Mouse (Mus musculus): Measurements from ENCODE around the gene Lrrc32. TPM values are rescaled to one million over a fixed set of nuclear protein-coding genes. Genes with fewer than 3 reads are reported as not detected.

The Lrrc32 gene
- polyA plus RNA-seq, 3 experiments from 2014 or later, result 13.6 to 50.0 (median 44.7) TPM

DNA sequence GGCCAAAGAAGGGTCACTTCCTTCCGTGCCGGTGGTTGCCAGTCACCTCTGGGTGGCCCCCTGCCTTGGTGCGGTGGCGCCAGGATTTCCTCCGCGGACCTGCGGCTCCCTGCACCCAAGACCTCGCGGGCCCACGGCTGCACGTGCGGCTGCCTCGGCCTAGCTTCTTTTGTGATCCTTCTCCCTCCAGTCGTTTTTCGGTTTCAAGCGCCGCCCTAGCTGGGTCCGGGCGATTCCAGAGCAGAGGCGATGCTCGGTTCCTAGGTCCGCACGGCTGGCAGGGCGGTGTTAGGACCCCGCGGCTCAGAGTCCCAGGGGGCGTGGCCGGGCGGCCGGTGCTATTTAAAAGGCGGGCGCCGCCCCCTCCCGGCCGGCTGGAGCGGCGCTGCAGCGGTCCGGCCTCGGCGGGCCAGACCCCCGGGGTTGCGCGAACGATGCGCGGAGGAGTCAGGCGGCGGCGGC, 571 bp downstream of the Lrrc32 start:
- peak; percentile 22 for ATAC-seq

DNA sequence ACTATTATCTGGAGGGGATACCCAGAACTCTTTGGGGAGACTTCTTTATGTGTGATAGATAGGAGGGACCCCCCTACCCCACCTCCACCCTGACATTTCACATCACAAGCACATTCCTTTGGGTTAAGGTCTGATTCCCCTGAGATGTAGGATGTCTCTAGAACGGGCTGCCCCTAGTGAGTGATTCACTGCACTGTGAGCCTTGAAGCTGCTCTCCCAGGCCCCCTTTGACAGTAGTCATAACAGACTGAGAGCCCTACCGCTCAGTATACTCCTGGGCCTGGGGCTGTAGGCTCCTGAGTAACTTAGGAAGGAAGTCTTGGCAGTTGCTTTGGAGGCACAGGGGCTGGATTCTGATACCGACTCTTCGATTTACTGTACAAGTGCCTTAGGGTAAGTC, 1.2 kb downstream of the Lrrc32 start:
- no peak for ATAC-seq

DNA sequence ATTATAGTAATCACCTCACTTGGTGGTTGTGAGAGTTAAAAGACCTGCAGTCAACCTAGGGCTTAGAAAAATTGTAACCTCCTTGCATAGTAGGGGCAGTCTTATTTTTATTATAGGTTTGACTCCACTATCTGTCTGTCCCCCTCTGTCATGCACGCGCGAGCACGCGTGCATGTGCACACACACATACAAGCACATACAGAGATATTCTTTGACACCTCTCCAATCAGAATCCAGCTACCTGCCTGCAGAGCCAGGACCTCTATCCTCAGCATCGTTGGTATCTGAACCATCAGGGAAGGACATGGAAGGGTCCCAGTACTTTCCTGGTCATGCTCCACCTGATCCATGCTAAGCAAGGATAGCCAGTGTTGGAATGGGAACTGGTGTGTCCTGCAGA, 1.8 kb downstream of the Lrrc32 start:
- no peak for ATAC-seq

DNA sequence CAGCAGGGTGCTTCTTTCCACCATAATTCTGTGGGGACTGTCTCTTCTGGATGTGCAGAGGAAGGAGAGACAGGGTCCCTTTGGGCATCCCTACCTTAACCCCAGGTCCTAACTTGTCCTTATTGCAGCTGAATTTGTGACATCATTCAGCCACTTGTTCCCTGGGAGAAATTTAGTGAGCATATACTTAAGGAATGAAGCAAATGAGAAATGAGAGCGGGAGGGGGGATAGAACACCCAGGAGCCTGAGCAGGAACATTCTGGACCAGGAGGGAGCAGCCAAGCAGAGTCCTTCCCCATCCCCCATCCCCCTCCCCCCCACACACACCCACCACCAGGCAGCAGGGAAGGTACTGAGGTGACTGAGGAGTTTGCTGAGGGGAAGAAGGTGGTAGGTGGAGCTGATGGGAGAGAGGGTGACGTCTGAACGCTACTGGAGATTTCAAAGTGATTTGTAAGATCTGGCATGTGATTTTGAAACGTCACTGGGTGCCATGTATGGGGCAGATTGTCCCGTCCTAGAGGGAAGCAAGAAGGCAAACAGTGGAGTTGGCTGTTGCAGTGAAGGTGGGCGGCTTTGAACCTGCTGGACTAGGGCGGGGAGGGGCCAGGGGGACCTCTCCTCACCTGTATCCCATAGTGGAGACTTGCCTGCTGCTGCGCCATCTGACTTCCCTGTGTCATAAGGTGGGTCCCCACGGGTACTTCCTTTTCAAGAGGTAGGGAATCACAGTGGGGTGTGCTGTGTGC, 2.5 kb downstream of the Lrrc32 start:
- ATAC-seq, result peak; percentile 69

DNA sequence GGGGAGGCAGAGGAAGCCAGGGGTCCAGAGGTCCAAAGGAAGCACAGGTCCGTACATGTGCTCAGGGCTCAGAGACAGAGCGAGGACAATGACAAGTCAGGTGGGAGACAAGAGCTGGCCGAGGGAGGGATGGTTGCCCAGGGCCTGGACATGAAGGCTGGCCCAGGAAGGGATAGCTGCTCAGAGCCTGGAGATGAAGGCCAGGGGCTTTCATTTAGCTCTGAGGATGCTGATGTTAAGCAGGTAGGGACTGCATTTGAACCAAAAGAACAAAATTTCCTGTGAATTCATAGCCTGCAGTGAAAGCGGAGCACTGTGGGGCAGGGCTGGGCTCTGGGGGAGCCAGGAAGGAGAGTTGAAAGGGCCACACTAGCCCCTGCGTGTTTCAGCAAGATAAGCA, 3.2 kb downstream of the Lrrc32 start:
- ATAC-seq, result no peak

DNA sequence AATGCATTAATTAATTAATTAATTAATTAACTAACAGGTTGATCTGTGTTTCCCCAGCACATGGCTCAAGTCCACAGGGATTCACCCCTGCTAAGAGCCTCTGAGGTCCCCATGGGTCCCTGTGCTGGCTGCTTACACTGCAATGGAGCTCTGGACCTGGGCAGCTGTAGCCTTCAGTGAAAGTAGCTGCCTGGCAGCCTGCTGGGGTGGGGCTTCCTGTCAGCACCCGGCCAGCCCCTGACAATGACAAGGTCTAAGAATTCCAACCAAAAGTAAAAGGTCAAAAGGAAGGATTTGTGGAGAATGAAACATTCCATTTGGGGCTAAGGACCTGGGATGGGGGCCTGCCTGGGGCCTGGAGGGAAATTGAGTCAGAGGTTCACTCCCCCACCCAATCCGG, 4.2 kb downstream of the Lrrc32 start:
- ATAC-seq, result no peak

DNA sequence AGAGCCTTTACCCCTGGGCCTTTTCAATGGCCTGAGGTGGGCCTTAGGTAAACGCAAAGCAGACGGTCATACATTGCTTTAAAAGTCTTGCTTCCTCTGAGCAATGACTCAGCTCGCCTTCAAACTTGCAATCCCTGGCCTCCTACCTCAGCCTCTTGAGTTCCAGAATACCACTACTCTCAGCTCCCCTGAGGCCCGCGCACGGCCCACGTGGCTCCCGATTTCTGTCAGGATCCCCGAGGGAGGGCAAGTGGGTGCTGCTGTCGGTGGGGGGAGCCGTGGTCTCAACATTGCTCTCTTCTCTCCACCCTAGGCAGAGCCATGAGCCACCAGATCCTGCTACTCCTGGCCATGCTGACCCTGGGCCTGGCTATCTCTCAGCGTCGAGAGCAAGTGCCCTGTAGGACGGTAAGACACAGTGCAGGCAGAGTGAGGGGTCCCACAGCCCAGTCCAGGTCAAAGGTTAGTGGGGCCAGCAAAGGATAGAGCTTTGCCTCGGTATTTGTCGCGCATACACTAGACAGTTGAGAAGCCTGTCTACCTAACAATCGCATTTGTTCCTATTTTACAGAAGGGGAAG, 4.9 kb downstream of the Lrrc32 start:
- ATAC-seq, result no peak

DNA sequence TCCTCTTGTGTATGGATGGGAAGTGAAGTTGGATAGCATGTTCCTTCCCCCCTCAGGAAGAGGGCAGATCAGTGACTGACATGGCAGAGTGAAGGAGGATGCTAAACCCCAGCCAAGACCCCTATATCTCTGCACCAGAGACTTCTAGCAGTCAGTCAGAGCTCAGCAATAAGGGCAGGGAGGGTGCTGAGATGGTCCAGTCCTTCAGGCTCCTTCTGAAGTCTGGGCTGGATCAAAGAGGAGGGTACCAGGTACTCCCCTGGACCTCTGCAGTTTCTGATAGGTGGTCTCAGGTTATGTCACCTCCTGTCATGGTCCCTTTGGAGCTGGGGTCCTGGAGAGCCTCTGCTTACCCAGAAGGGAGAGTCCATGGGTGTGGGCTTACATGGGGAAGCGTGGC, 6.5 kb downstream of the Lrrc32 start:
- no peak for ATAC-seq

DNA sequence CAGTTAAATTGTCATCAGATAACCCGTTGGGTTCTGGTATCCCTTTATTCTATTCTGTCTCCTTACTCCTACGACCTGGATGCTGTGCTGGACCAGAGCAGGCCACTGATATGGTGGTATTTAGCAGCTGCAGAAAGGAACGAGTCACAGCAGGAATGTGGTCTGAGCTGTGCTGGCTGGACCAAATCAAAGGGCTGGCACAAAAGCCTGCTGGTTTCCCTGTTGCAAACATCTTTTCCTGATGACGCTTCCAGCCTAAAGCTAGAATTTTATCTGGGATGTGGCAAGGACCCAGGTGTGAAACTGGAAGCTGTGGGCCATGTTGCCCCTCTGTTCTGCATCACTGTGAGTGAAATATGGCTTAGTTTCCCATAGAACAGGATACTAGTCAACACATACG, 8.4 kb downstream of the Lrrc32 start:
- no peak for ATAC-seq

DNA sequence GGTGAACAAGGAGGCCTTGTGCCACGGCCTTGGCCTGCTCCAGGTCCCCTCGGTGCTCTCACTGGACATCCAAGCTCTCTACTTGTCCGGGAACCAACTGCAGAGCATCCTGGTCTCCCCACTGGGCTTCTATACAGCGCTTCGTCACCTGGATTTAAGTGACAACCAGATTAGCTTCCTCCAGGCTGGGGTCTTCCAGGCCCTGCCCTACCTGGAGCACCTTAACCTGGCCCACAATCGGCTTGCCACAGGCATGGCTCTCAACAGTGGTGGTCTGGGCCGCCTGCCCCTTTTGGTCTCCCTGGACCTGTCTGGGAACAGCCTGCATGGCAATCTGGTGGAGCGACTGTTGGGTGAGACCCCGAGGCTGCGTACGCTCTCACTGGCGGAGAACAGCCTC, 9.0 kb downstream of the Lrrc32 start:
- no peak for ATAC-seq

DNA sequence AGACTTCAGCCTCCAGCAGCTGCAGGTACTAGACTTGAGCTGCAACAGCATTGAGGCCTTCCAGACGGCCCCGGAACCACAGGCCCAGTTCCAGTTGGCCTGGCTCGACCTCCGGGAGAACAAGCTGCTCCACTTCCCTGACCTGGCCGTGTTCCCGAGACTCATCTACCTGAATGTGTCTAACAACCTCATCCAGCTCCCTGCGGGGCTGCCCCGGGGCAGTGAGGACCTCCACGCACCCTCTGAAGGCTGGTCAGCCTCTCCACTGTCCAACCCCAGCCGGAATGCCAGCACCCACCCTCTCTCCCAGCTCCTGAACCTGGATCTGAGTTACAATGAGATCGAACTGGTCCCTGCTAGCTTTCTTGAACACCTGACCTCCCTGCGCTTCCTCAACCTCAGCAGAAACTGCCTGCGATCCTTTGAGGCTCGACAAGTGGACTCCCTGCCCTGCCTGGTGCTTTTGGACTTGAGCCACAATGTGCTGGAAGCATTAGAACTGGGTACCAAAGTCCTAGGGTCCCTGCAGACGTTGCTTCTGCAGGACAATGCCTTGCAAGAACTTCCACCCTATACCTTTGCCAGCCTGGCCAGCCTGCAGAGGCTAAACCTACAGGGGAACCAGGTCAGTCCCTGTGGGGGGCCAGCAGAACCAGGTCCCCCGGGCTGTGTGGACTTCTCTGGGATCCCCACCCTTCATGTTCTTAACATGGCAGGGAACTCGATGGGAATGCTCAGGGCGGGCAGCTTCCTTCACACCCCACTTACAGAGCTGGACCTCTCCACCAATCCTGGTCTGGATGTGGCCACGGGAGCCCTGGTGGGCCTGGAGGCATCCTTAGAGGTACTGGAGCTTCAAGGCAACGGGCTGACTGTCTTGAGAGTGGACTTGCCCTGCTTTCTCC, 9.8 kb downstream of the Lrrc32 start:
- ATAC-seq, result no peak

DNA sequence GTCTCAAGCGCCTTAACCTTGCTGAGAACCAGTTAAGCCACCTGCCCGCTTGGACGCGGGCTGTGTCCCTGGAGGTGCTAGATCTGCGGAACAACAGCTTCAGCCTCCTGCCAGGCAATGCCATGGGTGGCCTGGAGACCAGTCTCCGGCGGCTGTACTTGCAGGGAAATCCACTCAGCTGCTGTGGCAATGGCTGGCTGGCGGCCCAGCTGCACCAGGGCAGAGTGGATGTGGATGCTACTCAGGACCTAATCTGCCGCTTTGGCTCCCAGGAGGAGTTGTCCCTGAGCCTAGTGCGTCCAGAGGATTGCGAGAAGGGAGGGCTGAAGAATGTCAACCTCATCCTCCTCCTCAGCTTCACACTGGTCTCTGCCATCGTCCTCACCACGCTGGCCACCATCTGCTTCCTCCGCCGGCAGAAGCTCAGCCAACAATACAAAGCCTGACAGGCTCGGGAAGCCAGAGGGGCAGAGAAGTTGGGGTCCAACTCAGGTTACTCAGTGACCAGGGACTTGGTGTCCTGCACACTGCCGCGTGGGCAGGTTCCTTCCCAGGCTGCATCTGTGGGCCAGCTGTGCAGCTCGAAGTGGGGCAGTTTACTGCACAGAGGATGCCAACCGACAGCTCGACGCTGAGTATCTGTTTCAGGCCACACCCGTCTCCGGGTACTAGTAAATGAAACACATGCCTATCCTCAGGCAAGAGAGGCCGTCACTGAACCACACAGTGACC, 10.6 kb downstream of the Lrrc32 start:
- no peak for ATAC-seq

DNA sequence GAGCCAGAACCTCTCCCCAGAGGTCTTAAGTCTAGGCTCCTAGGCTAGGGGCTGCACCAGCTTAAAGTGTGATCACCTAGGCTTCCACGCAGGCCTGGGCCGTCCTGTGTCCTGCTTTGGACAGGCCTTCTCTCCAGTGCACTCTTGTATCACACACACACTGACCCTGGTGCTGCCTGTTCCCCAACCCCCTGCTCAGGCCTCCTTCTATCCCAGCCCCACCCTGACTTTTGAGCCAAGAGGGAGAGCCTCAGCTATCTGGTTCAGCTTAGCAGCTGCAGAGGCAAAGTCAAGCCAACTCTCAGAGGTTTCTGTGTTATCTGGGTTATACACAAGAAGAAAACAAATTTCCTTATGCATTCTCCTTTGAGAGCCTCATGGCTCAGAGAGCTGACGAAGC, 11.4 kb downstream of the Lrrc32 start:
- ATAC-seq, result no peak

DNA sequence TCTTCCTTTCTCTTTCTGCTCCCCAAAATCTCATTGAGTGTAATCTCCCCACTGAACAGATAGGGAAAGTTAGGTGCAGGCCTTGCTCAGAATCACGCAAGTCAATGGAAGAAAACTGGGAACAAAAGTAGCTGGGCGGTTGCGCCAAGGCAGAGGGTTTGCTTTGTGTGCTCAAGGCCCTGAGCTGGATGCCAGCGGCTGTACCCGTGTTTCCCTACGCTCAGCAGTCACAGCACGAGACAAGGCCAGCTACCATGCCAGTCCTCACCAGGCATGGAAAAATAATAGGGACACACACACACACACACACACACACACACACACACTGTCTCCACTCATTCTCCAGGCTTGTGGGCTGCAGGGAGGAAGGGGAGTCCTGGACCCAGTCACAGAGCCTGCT, 12.0 kb downstream of the Lrrc32 start:
- no peak for ATAC-seq

DNA sequence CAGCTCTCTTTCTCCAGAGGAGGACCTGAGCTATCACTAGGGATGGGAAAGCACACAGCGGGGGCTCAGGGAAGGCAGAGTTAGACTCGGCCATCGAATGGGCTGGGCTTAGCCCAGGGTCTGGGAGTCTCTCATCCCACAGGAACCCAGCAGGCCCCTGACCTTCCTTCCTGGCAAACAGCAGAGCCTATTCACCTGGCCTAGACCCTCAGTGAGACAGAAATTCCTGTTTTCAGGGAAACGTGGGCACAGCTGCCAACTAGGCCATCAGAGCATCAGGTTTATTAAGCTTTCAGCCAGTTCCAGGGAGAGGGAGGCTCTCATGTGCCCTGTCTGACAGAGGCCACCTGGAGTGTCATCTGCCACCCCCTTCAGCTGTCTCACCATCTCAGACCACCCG, 13.8 kb downstream of the Lrrc32 start:
- no peak for ATAC-seq

DNA sequence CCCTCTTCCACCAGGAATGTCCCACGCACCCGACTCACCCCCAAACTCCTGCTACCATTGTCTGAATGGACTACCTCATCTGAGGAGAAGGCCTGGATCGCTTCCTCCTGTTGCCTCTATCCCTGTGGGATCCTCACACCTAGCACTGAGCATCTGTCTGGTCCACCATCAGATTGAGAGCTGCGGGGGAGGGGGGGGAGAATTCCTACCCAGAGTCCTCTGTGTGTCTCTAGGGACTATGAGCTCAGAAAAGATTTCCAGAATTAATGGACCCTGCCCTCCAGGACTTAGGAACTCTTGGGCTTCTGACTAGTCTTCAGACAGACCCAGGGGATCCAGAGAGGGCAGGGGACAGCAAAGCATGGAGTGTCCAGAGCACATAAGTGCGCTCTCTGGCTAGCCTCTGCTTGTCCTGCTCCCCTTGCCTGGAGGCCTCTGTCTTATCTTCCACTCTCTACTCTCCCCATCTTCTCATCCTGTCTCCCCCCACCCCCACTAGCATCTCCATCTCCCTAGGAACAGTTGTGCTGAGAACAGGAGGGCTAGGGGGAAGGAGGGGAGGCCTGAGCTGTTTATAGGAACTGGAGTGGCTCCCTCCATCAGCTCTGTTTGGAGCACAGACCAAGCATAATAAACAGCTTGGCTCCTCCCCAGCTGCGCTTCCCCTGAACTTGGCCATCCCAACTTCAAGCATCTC, 15.0 kb downstream of the Lrrc32 start:
- no peak for ATAC-seq

DNA sequence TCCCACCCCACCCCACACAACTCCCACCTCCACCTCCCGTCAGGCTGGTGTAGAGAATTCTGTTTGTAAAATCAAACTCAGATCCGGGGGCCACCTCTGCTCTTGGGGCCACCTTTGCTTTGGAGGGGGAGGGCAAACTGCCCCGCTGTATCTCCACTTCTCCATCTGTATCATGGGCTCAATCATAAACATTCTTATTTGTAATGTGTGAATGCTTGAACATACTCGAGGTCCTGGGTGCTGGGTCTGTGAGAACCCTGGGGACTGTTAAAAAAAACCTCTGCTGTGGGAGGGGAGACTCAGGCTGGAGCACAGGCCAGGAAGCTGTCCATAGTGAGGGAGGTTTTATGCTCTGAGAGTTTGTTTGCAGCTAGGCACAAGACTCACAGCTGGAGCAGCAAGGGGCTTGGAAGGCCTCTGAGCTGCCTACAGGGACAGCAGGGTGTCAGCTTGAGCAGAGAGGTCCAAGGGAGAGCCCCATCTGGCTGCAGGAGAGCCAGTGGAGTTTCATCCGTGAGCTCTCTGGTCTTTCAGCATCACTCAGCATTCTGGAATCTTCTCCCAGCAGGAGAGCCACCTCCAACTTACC, 15.7 kb downstream of the Lrrc32 start:
- no peak for ATAC-seq

DNA sequence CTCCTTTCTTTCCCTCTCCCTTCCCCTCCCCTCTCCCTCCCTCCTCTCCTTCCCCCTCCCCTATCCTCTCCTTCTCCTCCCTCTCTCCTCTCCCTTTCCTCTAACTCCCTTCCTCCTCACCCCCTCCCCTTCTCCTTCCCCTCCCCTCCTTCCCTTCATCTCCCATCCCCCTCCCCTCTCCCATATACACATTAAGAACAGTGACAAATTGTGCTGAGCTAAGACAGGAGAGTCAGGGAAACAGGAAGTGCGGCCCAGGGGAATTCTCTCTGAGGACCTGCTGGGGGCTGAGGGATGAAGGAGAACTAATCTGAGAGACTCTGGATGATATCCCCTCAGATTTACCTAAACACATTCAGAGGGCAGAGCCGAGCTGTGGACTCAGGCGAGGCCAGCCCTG, 16.6 kb downstream of the Lrrc32 start:
- no peak for ATAC-seq

DNA sequence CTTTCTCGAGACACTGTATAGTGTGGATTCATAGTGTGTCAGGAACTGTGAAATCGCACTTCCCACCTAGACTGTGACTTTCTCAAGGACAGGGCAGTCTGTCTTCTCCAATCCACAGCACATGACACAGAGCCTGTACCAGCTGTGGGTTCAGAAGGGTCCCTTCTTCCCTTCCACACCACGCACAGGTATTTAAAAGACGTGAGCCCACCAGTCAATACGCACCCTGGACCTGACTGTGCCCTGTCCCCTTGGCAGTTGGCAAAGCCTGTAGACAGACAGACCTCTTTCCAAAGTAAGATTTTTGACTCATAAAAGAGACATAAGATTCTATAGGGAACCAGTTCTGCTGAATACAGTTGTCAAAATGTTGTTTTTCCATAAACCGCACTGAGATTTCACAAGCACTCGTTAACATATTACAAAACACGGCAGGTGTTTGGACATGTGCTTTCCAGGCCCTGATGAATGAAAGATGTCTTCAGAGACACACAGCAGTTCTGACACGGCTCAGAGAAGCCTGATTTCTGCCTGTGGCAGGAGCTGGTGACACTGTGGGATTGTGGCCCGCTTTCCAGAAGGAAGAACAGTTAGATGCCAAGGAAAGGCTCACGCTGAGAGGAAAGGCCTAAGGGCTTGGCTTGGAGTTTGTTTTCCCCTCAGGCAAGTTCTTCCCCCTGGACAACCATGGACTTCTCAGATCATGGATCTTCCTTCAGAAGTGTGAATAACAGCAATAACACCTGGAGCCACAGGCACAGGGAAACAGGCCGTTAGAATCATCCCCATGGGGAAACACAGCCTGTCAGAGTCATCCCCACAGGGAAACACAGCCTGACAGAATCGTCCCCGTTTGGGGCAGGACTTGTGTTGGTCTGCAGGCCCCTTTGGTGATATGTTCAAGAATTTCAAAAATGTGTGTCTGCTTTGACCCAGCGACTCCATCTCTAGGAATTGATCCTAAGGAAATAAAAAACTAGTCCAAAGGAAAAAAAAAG, 22.2 kb downstream of the Lrrc32 start:
- no peak for ATAC-seq

DNA sequence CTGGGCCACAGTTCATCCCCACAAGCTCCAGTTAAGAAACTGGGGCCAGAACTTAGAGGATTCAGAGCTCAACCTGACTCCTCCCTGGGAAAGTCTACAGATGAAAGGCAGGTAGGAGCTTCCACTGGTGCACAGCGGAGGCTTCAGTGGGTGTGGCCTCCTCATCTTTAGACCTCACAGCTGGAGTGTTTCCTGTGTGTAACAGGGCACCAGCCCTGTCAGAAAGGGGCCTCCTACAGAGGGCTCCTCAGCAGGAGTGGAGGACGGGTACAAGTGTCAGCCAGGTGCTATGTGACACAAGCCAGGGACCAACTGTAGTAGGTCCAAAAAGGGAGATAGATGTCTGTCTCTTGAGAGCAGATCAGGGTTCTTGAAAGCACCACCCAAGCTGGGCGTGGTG, 24.2 kb downstream of the Lrrc32 start:
- ATAC-seq, result peak; percentile 96

DNA sequence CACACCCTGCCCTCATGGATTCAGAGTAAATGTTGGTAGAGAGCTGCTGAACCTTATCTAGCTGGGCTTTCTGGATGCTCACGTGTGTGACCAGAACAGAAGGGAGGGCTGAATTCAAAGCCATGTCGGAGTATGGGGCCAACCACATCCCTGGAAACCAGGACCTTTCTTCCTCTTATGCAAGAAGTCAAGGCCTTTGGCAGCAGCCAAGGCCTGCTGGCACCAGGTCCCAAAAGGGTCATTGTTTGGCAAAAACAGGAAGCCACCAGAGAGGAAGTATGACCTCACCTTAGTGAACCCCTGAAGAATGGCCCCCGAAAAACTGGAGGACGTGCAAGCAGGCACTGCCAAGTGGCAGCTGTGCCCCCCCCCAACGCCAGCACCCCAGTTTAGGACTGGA, 33.5 kb downstream of the Lrrc32 start:
- ATAC-seq, result no peak

Measured in inflammation-experienced regulatory T-cells, adult 6 months (primary cell).